Mouse (Mus musculus) induced T-regulatory cell, adult 2 months (primary cell): ENCODE data around the gene Gstm3.
A peak's percentile ranks its signal among the peaks of the same experiment; 100 is the strongest.
"Not testable (repeated sequence)": the region's sequence is repeated elsewhere in the genome, so short reads cannot be mapped to it uniquely, and the experiment has no call there.

ENCODE experiments used
- DNase-seq: peaks from one replicate; pipeline ENCODE4 v3.0.0-alpha.2; 2012; ENCODE audit warnings: low read depth

The Gstm3 gene

DNA sequence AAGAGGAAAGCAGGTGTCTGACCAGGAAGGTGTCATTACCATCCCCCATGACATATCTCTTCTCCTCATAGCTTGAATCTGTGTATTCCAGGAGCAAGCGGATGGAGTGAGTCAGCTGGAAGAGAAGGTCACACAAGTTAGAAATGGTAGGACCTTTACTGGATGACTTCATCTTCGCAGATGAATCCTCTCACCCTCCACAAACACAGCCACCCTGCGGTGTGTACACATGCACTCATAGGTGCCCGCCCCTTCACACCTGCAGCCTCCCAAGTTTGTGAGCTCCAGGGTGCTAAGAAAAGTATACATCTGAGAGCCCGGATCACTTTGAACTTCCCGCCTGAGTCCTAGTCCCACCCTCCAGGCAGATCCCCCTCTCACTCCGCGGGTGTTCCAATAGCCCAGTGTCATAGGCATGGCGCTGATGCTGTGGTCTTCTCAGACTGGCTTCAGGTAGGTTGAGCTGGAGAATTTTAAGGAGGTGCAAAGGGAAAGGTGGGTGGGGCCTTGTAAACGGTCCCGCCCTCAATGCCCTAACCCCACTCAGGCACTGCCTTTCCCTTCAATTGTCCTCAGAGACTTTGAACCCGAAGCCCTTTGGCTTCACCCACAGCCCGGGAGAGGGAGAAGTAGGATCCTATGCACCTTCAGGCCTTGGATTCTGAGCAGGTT, at the start of gene Gstm3:
Gene Gstm3 (minus strand): TSS at position 560 of the 672 bp plus-strand sequence.
- no peak for DNase-seq

DNA sequence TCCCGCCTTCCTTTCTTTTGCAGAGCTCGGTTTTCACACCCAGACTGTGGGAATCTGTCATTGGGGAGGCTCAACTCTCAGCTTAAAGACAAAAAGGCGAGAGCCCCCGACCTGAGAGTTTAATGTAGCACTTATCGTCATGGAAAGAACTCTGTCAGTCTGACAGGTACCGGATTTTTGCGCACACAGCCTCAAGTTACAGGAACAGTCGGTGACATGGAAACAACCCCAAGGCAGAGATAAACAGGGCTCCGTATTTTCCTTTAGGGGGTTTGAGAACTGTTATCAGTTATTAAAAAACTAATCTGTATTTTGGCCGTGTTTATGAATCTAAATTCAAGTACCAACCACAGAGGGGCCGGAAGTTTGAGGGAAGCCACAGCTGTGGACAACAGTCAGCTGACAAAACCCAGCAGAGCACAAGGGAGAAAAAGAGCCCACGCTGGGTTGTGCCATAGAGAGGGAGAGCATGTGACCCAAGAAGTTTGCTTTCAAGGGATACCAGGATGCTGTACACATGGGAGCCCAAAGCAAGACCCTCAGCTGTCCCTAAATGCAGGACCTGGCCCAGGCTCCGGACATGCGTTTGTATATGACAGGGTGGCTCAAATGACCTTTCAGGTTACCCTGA, 49.2 kb upstream of the Gstm3 start:
- no peak for DNase-seq

DNA sequence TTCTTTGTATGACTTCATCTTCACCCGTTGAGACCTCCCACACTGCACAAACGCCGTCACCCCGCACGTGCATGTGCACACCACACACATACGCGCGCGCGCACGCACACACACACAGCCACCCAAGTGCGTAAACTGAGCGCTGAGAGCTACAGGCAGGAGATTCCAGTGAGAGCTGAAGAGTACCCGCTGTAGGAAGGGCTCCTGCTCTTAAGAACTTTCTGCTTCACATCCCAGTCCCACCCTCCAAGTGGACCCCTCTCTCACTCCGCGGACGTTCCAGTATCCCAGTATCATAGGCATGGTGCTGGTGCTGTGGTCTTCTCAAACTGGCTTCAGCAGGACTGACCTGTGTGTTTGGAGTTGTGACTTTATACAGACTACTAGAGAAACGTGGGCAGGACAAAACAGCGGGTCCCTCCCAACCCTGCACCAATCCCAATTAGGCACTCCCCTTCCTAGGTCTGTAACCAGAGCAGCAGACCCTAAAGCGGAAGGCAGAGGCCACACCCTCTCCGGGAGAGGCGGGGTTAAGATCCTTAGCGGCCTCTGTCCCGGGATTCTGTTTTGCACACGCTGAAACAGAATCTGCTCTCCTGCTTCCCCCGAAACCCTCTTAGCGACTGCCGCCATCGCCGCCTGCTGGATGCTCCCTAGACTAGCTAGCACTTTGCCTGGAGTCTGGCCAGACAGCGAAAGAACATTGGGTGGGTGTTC, 48.5 kb upstream of the Gstm3 start, which contains the start of gene Gstm1:
Gene Gstm1 (minus strand): TSS at position 501 of the 717 bp plus-strand sequence.
- DNase-seq, result peak; percentile 74

DNA sequence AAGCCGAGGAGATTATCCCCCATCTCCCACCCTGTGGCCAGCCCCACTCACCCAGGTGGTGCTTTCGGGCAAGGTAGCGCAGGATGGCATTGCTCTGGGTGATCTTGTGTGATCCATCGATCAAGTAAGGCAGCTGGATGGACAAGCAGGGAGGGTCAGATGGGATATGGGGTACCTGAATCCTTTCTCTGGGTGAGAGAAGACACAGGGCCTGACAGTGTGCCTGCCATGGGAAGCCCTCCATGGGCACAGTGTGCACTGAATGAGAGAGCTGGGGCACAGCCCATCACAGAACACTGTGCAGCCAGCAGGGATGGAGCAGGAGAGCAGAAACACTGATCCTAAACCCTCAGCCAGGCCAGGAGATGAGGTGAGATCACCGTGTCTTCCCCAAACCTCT, 47.4 kb upstream of the Gstm3 start:
- not testable (repeated sequence) for DNase-seq

DNA sequence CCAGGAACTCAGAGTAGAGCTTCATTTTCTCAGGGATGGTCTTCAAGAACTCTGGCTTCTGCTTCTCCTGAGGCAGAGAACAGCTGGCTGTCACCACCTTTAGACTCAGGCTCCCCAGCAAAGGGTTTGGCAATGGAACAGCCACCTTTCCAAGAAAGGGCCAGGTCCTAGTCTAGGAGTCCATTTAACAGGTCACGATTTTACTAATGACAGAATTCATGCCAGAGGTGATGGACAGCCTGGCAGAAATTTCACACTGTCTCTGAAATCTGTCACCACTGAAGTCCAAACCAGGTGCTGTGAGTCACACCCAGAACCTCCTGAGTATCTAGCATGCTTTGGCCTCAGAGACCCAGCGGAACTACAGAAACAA, 45.9 kb upstream of the Gstm3 start:
- no peak for DNase-seq

DNA sequence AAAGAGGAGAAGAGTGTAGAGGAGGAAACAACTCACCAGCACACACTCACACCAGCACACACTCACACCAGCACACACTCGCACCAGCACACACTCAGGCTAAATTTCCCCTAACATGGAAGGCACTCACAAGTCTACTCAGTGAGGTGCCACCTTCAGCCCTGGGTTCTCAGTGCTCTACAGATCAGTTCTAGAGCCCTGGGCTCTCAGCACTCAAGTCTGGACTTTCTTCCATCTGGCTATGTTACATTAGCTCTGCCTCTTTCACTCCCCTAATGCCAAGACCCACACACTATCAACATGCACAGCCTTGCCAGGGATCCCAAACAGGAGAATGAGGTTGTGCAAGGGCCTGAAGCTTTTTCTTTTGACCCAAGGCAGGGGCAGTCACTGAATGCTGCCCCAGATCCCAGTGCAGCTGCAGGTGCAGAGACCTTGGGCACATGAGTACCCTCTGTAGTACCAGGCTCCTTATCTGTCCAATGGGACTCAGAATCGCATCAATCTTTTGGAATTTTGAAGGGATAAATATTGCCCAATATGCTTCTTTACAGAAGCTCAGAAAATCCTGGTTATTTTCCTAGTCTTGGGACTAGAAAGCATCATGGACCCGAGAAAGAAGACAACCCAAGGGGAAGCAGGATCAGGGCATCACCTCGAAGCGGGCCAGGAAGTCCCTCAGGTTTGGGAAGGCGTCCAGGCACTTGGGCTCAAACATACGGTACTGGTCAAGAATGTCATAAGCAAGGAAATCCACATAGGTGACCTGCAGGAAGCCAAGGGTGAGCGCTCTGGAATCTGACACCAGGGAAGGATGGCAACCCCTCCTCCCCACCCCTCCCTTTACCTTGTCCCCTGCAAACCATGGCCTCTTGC, 45.3 kb upstream of the Gstm3 start:
- no peak for DNase-seq

DNA sequence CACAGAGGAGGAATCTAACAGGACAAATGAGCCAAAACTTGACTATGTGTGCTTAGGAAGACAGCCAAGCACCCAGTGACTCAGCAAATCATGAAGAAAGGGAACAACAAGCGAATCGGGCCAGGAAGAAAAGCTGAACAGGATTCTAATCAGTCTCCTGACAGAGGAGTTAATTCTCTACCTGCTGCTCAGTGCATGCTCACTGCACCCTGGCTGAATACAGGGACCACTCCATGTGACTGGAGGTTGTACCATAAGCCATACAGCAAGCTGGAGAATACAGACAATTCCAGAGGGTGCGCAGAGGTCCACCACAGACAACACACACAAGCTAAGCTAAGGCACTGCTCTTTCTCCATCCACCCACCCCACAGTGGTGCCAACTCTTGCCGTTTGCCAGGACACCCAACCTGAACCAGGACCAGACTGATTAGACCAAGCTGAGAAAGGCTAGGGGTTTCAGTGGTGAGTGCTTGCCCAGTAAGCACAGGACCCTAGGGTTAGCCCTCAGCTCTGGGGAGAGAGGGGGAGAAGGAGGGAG, 44.3 kb upstream of the Gstm3 start:
- DNase-seq, result no peak

DNA sequence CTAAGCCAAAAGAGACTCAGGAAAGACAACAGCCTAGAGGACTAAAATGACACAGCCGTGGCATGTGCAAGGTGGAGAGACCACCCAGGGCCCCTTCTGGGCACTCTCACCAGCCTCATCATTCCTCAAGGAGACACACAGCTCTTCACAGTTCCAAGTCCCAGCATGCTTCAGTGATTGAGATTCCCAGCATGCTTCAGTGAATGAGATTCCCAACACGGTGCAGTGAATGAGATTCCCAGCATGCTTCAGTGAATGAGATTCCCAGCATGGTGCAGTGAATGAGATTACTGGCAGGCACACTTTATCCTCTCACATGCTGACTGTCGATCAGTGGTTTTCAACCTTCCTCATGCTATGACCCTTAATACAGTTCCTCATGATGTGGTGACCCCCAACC, 42.5 kb upstream of the Gstm3 start:
- no peak for DNase-seq

DNA sequence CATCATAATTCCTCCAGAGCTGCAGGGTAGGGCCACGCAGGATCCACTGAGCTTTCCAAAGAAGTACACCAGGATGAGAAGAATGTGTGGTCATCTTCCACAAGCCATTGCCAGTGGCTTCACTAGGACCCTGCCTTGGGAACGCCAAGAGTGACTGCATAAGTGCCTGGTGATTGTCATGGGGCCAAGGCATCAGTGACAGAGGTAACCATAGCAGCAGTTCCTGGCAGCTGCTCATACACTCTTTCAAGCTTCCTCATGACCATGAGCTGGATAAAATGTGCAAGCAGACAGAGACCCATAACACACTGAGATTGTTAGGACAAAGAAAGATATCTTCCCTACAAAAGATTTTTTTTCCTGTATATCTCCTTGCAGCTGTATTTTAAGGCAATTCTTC, 41.2 kb upstream of the Gstm3 start:
- no peak for DNase-seq

DNA sequence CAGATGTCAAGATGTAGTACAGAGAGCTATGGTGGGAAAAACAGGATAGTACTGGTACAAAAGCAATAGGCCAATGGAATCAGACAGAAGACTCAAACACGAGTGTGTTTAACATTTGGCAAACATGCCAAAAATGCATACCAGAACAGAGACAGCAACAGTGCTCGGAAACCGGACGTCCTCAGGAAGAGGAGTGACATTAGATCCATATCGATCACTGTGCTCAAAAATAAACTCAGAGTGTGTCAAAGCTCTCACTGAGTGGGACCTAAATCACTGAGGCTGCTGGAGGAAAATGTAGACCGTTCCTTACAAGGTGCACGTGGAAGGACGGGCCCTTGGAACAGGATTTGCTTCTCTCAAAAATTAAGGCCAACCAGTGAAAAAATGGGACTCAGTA, 32.9 kb upstream of the Gstm3 start:
- DNase-seq, result no peak

DNA sequence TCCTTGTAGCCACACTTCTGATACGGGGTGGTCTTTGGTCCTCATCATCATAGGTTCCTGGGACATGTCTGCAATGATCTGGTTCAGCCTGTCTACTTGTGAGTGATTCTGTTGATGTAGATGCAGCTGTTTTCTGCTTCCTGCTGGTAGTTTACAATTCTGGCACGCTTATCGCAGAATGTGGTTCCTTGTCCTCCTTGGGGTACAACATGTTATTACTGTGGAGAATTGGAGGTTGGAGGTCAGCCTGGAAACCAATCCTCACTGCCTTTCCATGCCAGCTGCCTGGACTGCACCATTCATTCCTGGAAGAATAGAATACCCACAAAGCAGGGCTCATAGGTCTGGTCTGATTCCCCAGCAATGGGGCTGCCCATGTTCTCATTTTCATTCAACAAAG, 30.4 kb upstream of the Gstm3 start:
- DNase-seq, result no peak

DNA sequence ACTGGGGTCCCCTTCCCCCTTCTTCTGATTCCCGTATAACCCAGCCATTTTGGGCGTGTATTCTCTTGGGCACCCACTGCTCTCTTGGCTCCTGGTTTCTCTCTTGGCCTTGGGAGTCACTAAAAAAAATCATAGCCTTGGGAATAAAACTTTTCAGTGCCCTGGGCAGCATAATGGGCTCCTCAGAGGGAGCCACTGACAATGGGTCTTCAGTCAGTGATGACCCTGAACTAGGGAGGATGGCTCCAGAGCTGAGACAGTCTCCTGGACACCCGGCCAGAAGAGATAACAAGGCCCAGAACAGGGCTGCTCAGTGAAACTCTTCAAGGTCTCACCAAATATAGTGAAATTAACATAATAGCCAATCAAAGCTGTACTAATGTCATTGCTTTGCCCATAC, 29.5 kb upstream of the Gstm3 start:
- DNase-seq, result no peak

DNA sequence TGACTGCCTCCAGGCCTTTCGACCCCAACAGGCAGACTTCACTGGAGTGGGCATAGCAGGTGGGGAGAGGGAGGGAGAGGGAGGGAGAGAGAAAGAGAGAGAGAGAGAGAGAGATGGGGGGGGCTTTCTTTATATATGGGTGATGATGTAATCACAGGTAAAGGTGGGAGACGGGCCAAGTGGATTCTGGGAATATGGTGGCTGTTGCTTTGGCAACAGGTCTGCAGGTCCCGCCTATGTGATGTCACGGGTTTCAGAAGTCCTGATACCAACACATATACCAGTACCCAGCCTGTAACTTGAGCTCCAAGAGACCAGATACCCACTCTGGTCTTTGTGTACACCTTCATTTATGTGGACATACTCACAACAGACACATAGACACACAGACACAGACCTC, 27.5 kb upstream of the Gstm3 start:
- DNase-seq, result no peak

DNA sequence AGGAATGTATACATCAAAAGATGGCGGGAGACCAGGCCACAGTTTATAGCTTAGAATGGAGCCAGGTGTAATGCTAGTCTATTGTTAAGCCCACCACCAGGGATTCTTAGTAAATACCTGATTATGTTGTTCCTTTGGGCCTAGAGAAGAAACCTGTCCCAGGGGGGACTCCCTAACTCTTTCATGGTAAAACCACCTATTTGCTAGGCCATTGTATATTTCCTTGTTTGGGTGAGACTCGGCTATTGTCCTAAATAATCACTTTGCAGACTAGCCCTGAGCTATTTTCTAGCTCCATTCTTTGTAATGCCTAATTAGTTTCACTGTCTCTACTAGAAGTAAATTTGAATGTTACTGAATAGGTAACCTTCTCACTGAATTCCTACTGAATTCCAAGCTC, 26.9 kb upstream of the Gstm3 start:
- not testable (repeated sequence) for DNase-seq

DNA sequence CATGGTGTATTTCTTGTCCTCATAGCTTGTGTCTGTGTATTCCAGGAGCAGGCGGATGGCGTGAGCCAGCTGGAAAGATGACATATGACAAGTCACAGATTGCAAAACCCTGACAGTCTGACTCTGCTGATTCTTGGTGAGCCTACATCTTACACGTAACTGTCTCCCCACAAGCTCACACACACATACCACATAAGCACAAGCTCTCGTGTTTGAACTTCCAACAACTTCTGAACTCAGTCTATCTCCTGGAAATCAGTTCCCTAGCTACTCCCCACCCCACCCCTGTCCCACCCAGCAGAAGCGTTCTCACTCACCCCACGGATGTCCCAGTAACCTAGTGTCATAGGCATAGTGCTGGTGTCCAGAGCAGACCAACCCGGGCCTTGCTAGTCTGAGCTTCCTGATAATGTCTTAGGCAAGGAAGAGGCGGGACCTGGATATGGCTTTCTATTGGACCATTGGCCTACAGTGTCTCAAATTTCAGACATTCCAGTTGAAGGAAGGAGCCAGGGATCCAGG, 17.0 kb upstream of the Gstm3 start, which contains the start of gene Gstm2:
Gene Gstm2 (minus strand): TSS at position 413 of the 522 bp plus-strand sequence.
- no peak for DNase-seq

DNA sequence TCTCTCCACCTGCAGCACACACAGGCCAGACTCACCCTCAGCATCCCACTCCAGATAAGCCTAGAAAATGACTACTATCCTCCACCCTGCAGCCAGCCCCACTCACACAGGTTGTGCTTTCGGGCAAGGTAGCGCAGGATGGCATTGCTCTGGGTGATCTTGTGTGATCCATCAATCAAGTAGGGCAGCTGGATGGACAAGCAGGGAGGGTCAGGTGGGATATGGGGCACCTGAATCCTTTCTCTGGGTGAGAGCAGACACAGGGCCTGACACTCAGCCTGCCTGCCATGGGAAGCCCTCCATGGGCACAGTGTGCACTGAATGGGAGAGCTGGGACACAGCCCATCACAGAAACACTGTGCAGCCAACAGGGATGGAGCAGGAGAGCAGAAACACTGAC, 16.1 kb upstream of the Gstm3 start:
- not testable (repeated sequence) for DNase-seq

DNA sequence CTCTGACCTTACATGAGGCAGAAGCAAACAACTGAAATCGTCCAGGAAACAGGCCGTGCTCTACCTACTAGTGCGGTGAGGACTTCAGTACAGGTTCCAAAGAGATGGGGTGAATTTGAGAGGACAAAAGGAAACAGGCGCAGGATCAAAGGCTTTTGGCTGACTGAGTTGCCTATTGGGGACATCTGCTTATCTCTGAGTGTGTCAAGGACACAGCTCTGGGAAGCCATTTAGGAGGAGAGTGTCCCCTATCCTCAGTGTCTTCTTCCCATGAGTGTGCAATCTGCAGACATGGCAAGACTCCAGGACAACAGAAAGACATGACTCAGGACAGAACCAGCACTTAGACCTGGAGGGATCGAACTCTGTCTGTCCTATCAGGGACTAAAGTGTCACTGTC, 15.4 kb upstream of the Gstm3 start:
- no peak for DNase-seq

DNA sequence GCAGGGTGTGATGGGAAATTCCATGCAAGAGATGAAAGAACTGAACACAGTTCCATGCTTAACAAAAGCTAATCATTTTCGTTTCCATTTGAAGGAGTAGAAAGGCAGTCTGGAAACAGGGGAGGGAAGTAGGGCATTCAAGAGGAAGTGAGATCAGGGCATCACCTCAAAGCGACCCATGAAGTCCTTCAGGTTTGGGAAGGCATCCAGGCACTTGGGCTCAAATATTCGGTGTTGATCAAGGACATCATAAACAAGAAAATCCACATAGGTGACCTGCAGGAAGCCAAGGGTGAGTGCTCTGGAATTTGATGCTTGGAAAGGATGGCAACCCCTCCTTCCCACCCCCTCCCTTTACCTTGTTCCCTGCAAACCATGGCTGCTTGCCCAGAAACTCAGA, 14.7 kb upstream of the Gstm3 start:
- DNase-seq, result no peak

DNA sequence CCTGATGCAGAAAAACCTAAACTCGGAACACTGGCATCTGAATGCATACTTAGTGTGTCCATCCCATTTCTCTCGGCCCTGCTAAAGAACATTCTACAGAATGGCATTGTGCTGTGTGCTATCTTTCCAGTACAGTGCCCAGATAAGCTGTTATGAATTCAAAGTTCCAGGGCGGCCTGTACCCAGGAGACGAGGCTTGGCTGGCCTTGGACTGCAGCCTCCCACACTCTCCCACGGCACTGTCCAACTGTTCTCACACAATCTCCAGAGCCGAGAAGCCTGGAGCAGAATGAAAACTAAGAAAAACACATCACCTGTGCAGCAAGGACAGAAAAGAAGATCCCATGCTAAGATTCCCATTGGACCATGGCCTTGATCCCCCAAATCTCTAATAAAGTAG, 13.6 kb upstream of the Gstm3 start:
- no peak for DNase-seq

DNA sequence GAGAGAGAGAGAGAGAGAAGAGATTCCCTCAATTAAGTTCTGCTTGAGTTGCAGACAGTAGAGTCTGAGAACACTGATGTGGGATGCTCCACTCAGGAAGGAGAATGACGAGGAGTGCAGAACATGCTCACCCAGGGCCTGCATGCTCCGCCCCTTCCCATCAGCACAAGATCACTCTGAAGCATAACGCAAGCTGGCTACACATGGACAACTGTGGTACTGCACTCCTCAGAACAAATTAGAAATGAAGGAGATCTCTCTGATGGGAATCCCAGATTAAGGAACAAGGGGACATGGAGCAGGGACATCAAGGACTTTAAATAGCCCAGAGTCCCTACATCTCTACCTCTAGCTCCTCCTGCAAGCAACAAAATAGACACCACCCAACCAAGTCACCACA, 12.2 kb upstream of the Gstm3 start:
- DNase-seq, result no peak

DNA sequence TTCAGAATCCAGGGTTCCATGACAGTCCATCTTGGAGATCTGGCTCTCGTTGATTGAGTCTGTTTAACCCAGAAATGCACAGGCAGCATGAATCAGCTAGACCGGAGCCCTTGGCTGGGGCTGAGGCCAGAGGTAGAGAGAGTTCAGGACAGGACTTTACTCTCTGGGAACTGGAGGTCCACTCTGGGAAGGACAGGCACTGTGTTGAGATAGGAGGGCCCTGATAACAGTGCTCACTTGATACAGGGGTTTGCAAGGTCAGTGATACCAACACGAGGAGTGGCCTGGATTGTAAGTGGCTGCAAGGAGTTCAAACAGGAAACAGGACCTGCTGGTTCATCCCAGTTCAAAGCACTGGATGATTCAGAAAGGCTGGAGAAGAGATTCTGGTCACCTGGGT, 8.6 kb upstream of the Gstm3 start:
- no peak for DNase-seq

DNA sequence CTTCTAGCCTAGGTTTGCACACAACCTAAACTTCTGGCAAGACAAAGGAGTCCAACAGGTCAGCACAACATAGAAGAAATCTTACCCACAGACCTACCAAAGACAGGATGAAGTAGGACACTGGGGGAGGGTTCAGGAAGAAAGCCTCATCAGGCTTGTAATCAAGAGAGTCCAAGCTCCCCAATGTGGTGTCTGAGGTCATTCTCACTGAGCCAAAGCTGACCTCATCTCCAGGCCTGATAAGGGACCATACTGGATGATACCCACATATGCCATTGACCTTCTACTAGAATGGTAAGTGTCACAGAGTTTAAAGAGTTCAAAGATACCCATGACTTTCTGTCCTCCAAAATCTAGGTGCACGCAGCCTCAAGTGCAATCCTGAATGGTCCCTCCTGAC, 5.2 kb upstream of the Gstm3 start:
- no peak for DNase-seq
